Mouse (Mus musculus) ES-Bruce4 (cell line): ENCODE data around the gene Cpn1.

ENCODE experiments used
- CTCF ChIP-seq: IDR thresholded peaks from one replicate; pipeline ENCODE4 v1.8.1; 2011; ENCODE audit warnings: low read depth, low read length
- EP300 ChIP-seq: IDR thresholded peaks from 2 replicates; pipeline ENCODE4 v1.6.1; 2011; ENCODE audit warnings: low read depth, low read length; ENCODE audit not compliant: insufficient read depth
- POLR2A ChIP-seq: IDR thresholded peaks from one replicate; pipeline ENCODE4 v1.8.1; 2011; ENCODE audit warnings: low read length; ENCODE audit not compliant: insufficient read depth

GRCm38 (mm10) chr19:43922963-43923362 lies 63.4 kb downstream of the Cpn1 start:
- TF ChIP-seq CTCF (peak; percentile 52), POLR2A (no peak), EP300 (no peak)
